Mouse (Mus musculus): ENCODE data around the gene Ccdc85b.
"Not testable (repeated sequence)": the region's sequence is repeated elsewhere in the genome, so short reads cannot be mapped to it uniquely, and the experiment has no call there.

Gene Ccdc85b

GRCm38 (mm10) chr19:5424092-5424781 lies 33.5 kb downstream of the Ccdc85b start:
- DNase-seq (ENCODE audit: low spot score): peak; percentile 43

- no peak for DNase-seq (ENCODE audit: low spot score)
Measured at GRCm38 (mm10) chr19:5423561-5423960, 34.1 kb downstream of the Ccdc85b start.

GRCm38 (mm10) chr19:5422895-5423443 lies 34.7 kb downstream of the Ccdc85b start:
- no peak for DNase-seq (ENCODE audit: low spot score)

- DNase-seq (ENCODE audit: low spot score): no peak
Measured at GRCm38 (mm10) chr19:5422267-5422666, 35.4 kb downstream of the Ccdc85b start.

DNA sequence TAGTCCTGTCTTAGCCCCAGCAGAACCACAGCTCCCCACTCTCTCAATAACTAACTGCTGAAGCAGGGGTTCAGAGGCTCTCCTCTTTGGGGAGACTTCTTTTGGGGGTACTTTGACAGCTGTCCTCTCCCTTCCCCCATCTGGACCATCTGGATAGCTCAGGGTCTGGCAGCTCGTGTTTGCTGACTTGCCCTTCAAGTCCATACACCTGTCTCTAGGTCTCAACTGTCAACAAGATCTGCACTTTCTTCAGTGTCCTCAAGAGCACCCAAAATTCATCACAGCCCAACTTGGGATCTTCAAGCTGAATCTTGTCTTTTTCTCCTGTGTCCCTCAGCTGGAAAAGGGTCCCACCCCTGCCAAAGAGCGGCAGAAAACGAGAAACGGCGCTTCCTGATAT lies 35.9 kb downstream of the Ccdc85b start:
- DNase-seq (ENCODE audit: low spot score): no peak

DNA sequence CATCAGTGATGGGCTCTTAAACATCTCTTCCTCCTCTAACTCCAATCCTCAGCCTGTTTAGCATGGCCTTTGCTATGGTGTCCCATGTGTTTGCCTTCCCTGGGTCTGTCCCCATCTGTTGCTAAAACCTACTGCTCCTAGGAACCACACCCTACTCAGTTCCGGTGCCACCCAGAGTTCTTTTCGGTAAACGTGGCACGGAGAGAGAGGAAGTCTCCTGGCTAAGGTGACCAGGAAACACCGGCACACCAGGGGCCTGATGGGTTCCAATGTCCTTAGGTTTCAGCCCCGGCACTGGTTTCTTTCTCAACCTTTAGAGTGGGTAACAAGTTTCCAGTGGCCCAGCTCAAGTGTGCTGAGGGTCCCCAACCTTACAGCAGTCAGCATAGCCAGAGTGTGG lies 37.1 kb downstream of the Ccdc85b start:
- no peak for DNase-seq (ENCODE audit: low spot score)

- no peak for DNase-seq (ENCODE audit: low spot score)
Measured at GRCm38 (mm10) chr19:5419630-5420029, 38.1 kb downstream of the Ccdc85b start.

GRCm38 (mm10) chr19:5418750-5419466 lies 38.8 kb downstream of the Ccdc85b start:
- no peak for DNase-seq (ENCODE audit: low spot score)

GRCm38 (mm10) chr19:5414534-5414957 lies 43.1 kb downstream of the Ccdc85b start:
- no peak for DNase-seq (ENCODE audit: low spot score)

GRCm38 (mm10) chr19:5413840-5414239 lies 43.9 kb downstream of the Ccdc85b start:
- no peak for DNase-seq (ENCODE audit: low spot score)

GRCm38 (mm10) chr19:5411961-5412360 lies 45.7 kb downstream of the Ccdc85b start:
- DNase-seq (ENCODE audit: low spot score): no peak

DNA sequence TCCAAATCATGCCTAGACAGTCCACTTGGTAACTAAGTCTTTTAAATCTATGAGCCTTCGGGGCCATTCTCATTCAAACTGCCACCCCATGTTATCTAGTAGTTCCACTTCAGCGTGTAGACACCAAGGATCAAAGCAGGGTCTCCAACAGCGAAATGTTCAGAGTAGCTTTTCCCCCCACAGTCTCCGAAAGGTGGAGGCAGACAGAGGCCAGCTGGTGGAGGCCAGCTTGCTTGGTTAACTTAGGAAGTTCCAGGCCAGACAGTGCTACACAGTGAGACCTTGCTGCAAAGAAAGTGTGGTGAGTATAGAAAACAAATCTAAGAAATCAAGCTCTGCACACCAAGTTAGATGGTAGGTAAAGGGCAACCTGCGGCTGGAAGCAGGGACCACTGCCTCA lies 47.1 kb downstream of the Ccdc85b start:
- no peak for DNase-seq (ENCODE audit: low spot score)

- DNase-seq (ENCODE audit: low spot score): no peak
Measured at GRCm38 (mm10) chr19:5409068-5409467, 48.6 kb downstream of the Ccdc85b start.

GRCm38 (mm10) chr19:5408057-5409001 lies 49.4 kb downstream of the Ccdc85b start:
- no peak for DNase-seq (ENCODE audit: low spot score)

- DNase-seq (ENCODE audit: low spot score): no peak
Measured at GRCm38 (mm10) chr19:5407133-5407532, 50.6 kb downstream of the Ccdc85b start.

GRCm38 (mm10) chr19:5406531-5407126 lies 51.1 kb downstream of the Ccdc85b start:
- DNase-seq (ENCODE audit: low spot score): not testable (repeated sequence)

DNA sequence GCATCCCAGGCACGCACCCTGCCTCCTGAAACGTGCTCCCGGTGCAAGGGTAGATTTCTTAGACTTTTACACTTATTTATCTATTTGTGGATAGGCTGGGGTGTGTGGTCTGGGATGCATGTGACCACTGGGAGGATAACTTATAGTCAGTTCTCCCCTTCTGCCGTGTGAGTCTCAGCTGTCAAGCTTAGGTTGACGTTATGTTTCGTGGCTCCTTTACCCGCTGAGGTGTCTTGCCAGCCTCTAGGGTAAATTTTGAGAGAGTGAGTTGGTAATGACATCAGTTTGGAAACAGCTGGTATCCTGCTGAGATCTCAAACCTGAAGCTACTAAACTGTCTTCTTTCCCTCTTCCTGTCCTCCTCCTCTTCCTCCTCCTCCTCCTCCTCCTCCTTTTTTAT lies 51.8 kb downstream of the Ccdc85b start:
- no peak for DNase-seq (ENCODE audit: low spot score)
